Mouse (Mus musculus) forebrain, embryonic 12.5 days (tissue): ENCODE measurements around the gene Gja3. TPM values are rescaled to one million over a fixed set of nuclear protein-coding genes. Genes with fewer than 3 reads are reported as not detected.
A peak's percentile ranks its signal among the peaks of the same experiment; 100 is the strongest.
"Not testable (repeated sequence)": the region's sequence is repeated elsewhere in the genome, so short reads cannot be mapped to it uniquely, and the experiment has no call there.

ENCODE experiments used
- ATAC-seq: fragments of 200-750 bp; cut with Nextera tagmentation; 2 replicates; pipeline ENCODE4 v1.8.0; 2017; ENCODE audit warnings: moderate TSS enrichment; ENCODE audit not compliant: low FRiP score
- H3K27ac ChIP-seq: fragments of 300-500 bp; sonication (generic); 2 replicates; pipeline ENCODE4 v1.5.1; 2016; ENCODE audit warnings: mild to moderate bottlenecking
- H3K27me3 ChIP-seq: fragments of 300-500 bp; sonication (generic); 2 replicates; pipeline ENCODE4 v1.6.1; 2016; ENCODE audit warnings: mild to moderate bottlenecking
- H3K36me3 ChIP-seq: fragments of 300-500 bp; sonication (generic); replicated peaks from 2 replicates; pipeline ENCODE4 v1.6.1; 2016; ENCODE audit warnings: mild to moderate bottlenecking
- H3K4me1 ChIP-seq: fragments of 300-500 bp; sonication (generic); 2 replicates; pipeline ENCODE4 v1.6.1; 2016
- H3K4me2 ChIP-seq: fragments of 300-500 bp; sonication (generic); 2 replicates; pipeline ENCODE4 v1.6.1; 2016; ENCODE audit warnings: mild to moderate bottlenecking, moderate library complexity
- H3K4me3 ChIP-seq: fragments of 300-500 bp; sonication (generic); replicated peaks from 2 replicates; pipeline ENCODE4 v1.5.1; 2016; ENCODE audit warnings: mild to moderate bottlenecking
- H3K9ac ChIP-seq: fragments of 300-500 bp; sonication (generic); 2 replicates; pipeline ENCODE4 v1.6.1; 2016; ENCODE audit warnings: mild to moderate bottlenecking
- H3K9me3 ChIP-seq: fragments of 300-500 bp; sonication (generic); 2 replicates; pipeline ENCODE4 v1.6.1; 2016
- WGBS: fragments of 180-500 bp; shearing (Covaris S2); methylation state at CpG from one replicate; pipeline ENCODE4 v1.1.7; 2016; 5-methylcytosine and 5-hydroxymethylcytosine counted together
- polyA plus RNA-seq: library from polyadenylated mRNA; unstranded; fragments of >200 nt; fragmentation: Nextera tagmentation; extraction: Ambion mirVana; gene quantifications from 2 replicates; pipeline ENCODE4 v1.2.1, GENCODE M21; 2016

The Gja3 gene
- polyA plus RNA-seq, 1 experiment from 2014 or later = 0.46 TPM

DNA sequence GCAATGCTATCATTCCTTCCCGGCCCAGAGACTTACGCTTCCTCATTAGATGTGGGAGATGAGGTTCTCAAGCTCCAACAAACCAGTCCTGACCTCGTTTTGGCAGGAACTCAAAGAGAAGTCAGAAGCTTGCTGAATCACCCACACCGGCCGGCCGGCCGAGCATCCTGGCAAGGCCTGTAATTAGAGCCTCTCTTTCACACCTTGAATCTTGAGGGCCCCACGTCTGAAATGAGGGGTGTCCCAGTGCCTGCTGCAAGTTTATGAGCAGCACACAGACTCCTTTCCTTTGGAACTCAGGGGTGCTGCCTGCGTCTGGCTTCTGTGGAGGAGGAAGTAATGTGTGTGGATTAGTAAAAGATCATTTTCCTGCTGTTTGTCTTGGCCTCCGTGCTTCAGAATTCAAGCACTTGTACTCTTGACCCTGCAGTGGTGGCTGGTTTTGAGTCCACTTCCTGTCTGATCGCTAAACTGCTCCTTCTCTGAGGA, 26.3 kb upstream of the Gja3 start:
- 70% methylated on average over 11 of the region's 11 CpGs for WGBS
- H3K4me2 ChIP-seq = no peak overlapping the region
- H3K9ac ChIP-seq = no peak overlapping the region
- no peaks in the 10 kb centered on the region for H3K9me3 ChIP-seq
- ATAC-seq = no peak
- H3K4me3 ChIP-seq = no peak overlapping the region
- no peaks in the 10 kb centered on the region for H3K36me3 ChIP-seq
- no peak overlapping the region for H3K27ac ChIP-seq
- no peaks in the 10 kb centered on the region for H3K4me1 ChIP-seq
- H3K27me3 ChIP-seq = no peaks in the 10 kb centered on the region

DNA sequence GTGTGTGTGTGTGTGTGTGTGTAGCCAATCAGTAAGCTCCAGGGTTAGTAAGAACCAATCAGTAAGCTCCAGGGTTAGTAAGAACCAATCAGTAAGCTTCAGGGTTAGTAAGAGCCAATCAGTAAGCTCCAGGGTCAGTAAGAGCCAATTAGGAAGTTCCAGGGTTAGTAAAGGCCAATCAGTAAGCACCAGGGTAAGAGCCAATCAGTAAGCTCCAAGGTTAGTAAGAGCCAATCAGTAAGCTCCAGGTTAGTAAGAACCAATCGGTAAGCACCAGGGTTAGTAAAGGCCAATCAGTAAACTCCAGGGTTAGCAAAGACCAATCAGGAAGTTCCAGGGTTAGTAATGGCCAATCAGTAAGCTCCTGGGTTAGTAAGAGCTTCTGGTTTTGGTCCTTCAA, 25.0 kb upstream of the Gja3 start:
- Histone ChIP-seq H3K4me3 (no peak overlapping the region), H3K9me3 (no peaks in the 10 kb centered on the region), H3K36me3 (no peaks in the 10 kb centered on the region), H3K27me3 (no peaks in the 10 kb centered on the region), H3K4me1 (no peaks in the 10 kb centered on the region), H3K9ac (no peak overlapping the region), H3K4me2 (no peak overlapping the region), H3K27ac (no peak overlapping the region)
- 95% methylated on average over 1 of the region's 1 CpGs for WGBS
- no peak for ATAC-seq

DNA sequence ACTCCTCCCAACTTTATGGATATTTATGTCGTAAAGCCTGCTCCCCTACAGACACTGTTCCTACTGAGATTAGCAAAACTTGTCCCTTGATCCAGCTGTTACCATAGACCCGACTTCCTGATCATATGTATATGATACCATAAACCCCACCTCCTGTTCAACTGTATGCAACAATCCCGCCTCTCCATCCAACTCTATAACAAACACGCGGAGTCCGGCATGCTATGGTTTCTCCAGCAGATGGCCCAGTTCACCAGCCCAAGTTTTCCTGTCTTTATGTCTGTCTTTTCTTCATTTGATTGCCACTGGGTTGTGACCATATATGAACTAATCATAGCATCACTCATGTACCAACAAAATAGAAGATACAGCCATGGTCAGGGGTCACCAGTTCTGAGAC, 17.6 kb upstream of the Gja3 start:
- no peaks in the 10 kb centered on the region for H3K9me3 ChIP-seq

DNA sequence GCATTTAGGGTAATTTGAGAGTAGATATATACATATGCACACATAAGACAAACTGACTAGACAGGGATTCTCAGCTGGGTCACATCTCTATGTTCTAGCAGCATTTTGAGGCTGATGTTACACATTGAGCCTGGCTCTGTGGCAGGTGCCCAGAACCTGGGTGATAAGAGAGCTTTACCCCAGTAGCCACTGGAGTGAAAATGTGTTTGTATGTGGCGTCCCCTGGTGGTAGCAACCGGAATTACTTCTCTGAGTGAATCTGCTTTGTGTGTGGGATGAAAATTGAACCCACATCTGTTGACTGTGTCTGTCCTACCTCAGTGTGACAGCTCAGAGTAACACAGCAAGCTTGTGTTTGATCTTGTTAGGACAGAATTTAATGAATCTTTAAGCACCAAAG, 12.0 kb upstream of the Gja3 start:
- not testable (repeated sequence) for H3K9ac ChIP-seq, H3K9me3 ChIP-seq, H3K27me3 ChIP-seq, H3K27ac ChIP-seq, H3K4me2 ChIP-seq, ATAC-seq, H3K4me3 ChIP-seq, H3K36me3 ChIP-seq, H3K4me1 ChIP-seq
- 2% methylated on average over 2 of the region's 2 CpGs for WGBS

More for the DNA sequence above, 17.6 kb upstream of the Gja3 start:
- Histone ChIP-seq H3K4me2 (no peak overlapping the region), H3K4me1 (no peaks in the 10 kb centered on the region), H3K4me3 (no peak overlapping the region), H3K27ac (no peak overlapping the region), H3K27me3 (no peaks in the 10 kb centered on the region), H3K36me3 (no peaks in the 10 kb centered on the region), H3K9ac (no peak overlapping the region)
- 86% methylated on average over 6 of the region's 6 CpGs for WGBS
- ATAC-seq = no peak

DNA sequence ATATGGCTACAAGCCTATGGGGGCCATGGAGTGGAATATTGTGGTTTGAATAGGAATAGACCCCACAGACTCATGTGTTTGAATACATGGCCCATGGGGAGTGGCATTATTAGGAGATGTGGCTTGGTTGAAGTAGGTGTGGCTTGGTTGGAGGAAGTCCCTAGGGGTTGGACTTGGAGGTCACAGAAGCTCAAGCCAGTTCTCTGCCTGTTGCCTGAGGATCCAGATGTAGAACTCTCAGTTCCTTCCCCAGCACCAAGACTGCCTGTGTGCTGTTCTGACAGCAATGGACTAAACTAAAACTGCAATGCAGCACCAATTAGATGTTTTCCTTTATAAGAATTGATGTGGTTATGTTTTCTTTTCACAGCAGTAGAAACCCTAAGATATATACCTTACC, 8.2 kb upstream of the Gja3 start:
- Histone ChIP-seq H3K4me1 (no peaks in the 10 kb centered on the region), H3K27me3 (no peaks in the 10 kb centered on the region), H3K9me3 (no peaks in the 10 kb centered on the region), H3K36me3 (no peaks in the 10 kb centered on the region), H3K27ac (no peak overlapping the region), H3K4me3 (no peak overlapping the region), H3K4me2 (no peak overlapping the region), H3K9ac (no peak overlapping the region)
- no peak for ATAC-seq

DNA sequence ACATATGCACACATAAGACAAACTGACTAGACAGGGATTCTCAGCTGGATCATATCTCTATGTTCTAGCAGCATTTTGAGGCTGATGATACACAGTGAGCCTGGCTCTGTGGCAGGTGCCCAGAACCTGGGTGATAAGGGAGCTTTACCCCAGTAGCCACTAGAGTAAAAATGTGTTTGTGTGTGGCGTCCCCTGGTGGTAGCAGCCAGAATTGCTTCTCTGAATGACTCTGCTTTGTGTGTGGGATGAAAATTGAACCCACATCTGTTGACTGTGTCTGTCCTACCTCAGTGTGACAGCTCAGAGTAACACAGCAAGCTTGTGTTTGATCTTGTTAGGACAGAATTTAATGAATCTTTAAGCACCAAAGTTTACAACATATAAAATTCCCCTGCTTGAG, 2.2 kb upstream of the Gja3 start:
- not testable (repeated sequence) for H3K4me3 ChIP-seq, H3K9me3 ChIP-seq, ATAC-seq, H3K27ac ChIP-seq, H3K9ac ChIP-seq, H3K4me1 ChIP-seq, H3K36me3 ChIP-seq, H3K4me2 ChIP-seq
- H3K27me3 ChIP-seq = peaks cover 41% of the 10 kb centered on the region
- WGBS = 0% methylated on average over 1 of the region's 1 CpGs

DNA sequence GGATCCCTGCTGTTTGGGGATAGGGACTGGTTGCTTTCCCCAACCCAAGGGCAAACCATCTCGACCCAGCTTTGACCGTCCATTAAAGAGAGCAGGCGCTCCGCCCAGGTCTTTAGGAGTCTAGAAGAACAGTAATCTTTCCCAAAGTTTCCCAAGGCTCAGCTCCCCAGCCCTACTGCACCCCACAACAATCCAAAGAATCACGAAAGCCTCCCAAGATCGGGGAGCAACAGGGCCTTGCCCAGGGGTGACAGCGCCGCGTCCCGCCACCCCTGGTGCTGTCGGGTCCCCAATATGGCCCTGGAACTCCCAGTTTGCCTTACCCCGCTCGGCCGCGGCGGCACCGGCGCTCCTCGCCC, 717 bp downstream of the Gja3 start:
- H3K36me3 ChIP-seq = no peaks in the 10 kb centered on the region
- H3K4me1 ChIP-seq = peaks cover 10% of the 10 kb centered on the region
- WGBS = 2% methylated on average over 19 of the region's 19 CpGs
- H3K4me2 ChIP-seq = peak overlapping the region; percentile 89
- ATAC-seq = no peak
- peak overlapping the region; percentile 44 for H3K9ac ChIP-seq
- peaks cover 50% of the 10 kb centered on the region for H3K27me3 ChIP-seq
- H3K4me3 ChIP-seq = peak overlapping the region; percentile 56
- H3K9me3 ChIP-seq = no peaks in the 10 kb centered on the region
- H3K27ac ChIP-seq = no peak overlapping the region

DNA sequence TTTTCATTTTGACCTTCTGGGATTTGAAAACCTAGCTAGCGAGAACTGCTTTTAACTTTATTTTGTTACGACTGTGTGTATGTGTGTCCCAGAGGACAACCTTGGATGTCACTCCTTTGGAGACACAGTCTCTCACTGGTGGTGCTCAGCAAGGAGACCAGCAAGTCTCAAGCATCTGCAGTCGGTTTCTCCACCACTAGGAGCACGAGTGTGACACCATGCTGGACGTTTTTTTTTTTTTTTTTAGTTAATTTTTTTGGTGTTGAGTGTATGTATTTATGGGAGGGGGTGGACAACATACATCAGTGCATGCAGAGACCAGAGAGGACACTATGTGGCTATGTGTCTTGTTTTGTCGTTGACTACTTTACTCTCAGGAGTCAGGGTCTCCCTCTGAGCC, 5.2 kb downstream of the Gja3 start:
- H3K4me3 ChIP-seq = no peak overlapping the region
- WGBS = 70% methylated on average over 6 of the region's 6 CpGs
- H3K4me2 ChIP-seq = no peak overlapping the region
- ATAC-seq = no peak
- H3K4me1 ChIP-seq = peaks cover 6% of the 10 kb centered on the region
- no peak overlapping the region for H3K27ac ChIP-seq
- H3K9me3 ChIP-seq = no peaks in the 10 kb centered on the region
- peaks cover 32% of the 10 kb centered on the region for H3K27me3 ChIP-seq
- no peaks in the 10 kb centered on the region for H3K36me3 ChIP-seq
- no peak overlapping the region for H3K9ac ChIP-seq

DNA sequence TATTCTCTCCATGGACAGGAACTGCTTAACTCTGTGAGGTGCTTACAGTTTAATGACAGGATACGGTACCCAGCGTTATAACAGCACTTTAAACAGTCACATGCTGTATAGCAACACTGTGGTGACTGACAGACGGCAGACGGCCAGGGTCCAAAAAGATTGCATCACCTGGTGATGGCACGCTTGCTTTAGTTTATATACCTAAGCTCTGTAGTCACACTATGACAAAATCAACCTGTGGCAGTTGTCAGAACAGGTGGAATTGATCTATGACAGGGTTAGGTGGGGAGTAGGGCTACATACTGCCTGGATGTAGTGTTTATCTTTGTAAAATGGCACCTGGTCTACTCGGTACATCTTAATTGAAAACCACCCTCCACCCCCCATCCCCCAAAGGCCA, 14.0 kb downstream of the Gja3 start:
- no peaks in the 10 kb centered on the region; the same call in 1 of the 2 replicates for H3K27me3 ChIP-seq
- WGBS = 93% methylated on average over 6 of the region's 6 CpGs
- no peak overlapping the region for H3K9ac ChIP-seq
- no peaks in the 10 kb centered on the region for H3K4me1 ChIP-seq
- H3K4me3 ChIP-seq = no peak overlapping the region
- no peaks in the 10 kb centered on the region for H3K9me3 ChIP-seq
- H3K27ac ChIP-seq = no peak overlapping the region
- H3K4me2 ChIP-seq = no peak overlapping the region
- no peaks in the 10 kb centered on the region for H3K36me3 ChIP-seq
- no peak for ATAC-seq

DNA sequence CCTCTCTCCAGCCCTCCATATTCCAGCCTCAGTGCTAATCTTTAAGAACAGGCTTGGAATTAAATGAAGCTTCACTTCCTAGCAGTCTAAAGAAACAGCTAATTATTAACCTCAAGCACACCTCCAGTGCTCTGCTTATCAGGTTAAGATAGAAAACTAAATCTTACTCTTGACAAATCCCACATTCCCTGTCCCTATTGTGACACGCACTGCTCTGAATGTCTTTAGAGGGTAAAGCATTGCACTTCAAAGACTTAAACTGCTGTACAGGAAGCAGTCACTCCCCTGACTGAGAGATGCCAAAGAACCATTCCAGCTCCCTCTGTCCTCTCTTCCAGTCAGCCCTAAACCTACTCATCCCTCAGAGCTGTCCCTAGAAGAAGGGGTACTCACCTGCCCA, 16.5 kb downstream of the Gja3 start:
- no peaks in the 10 kb centered on the region for H3K27me3 ChIP-seq
- WGBS = 88% methylated on average over 1 of the region's 1 CpGs
- H3K4me3 ChIP-seq = no peak overlapping the region
- no peaks in the 10 kb centered on the region for H3K36me3 ChIP-seq
- H3K9ac ChIP-seq = no peak overlapping the region
- H3K4me2 ChIP-seq = no peak overlapping the region
- H3K27ac ChIP-seq = no peak overlapping the region
- ATAC-seq = no peak
- H3K4me1 ChIP-seq = no peaks in the 10 kb centered on the region
- no peaks in the 10 kb centered on the region for H3K9me3 ChIP-seq

DNA sequence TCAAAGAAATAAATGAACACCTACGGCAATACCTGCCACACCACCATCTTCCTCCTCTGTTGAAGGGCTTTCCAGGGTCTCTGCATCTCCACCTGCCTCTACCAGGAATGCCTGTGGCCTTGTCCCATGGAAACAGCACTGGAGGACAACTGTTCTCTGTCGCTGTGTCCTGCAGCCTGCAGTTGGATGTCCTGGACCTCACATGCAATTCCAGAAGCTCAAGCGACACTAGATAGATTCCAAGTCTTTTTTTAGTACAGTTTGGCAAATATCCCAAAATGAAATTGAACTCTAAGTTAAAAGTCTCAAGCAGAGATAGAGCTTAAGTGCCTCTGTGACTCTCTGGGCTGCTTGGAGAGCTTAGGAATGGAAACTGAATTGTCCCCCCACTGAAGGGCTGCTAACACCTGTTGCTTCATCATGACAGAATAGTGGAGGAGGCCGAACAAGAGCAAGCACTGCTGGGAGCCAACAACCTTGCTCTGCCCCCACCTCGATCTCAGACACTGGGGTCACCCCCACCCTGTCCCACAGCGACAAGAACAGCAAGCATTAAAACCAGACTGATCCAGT, 22.9 kb downstream of the Gja3 start:
- Histone ChIP-seq H3K9me3 (no peaks in the 10 kb centered on the region), H3K9ac (no peak overlapping the region), H3K4me1 (no peaks in the 10 kb centered on the region), H3K27ac (no peak overlapping the region), H3K4me2 (no peak overlapping the region), H3K36me3 (no peaks in the 10 kb centered on the region), H3K4me3 (no peak overlapping the region), H3K27me3 (no peaks in the 10 kb centered on the region)
- ATAC-seq = no peak
- 81% methylated on average over 6 of the region's 6 CpGs for WGBS

DNA sequence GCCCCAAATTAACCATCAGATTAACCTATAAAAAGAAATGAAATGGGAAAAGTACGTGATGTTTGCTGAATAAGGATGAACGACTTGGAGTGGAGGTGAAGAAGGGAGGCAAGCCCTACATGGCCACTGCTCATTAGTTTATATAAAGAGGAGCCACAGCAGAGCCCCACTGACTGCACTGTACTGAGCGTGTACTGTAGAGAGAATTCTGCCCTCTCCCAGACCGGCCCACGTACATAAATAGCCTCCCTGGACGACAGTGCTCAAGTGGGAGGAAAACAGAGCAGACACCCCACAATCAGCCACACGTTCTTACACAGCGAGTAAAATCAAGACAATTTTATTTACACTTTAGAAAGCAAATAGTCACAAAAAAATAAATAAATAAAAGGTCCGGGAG, 23.8 kb downstream of the Gja3 start:
- no peaks in the 10 kb centered on the region for H3K36me3 ChIP-seq
- H3K4me1 ChIP-seq = no peaks in the 10 kb centered on the region
- no peak overlapping the region for H3K27ac ChIP-seq
- no peaks in the 10 kb centered on the region for H3K27me3 ChIP-seq
- H3K4me3 ChIP-seq = no peak overlapping the region
- WGBS = 79% methylated on average over 9 of the region's 9 CpGs
- ATAC-seq = no peak
- H3K9ac ChIP-seq = no peak overlapping the region
- H3K9me3 ChIP-seq = no peaks in the 10 kb centered on the region
- no peak overlapping the region for H3K4me2 ChIP-seq

DNA sequence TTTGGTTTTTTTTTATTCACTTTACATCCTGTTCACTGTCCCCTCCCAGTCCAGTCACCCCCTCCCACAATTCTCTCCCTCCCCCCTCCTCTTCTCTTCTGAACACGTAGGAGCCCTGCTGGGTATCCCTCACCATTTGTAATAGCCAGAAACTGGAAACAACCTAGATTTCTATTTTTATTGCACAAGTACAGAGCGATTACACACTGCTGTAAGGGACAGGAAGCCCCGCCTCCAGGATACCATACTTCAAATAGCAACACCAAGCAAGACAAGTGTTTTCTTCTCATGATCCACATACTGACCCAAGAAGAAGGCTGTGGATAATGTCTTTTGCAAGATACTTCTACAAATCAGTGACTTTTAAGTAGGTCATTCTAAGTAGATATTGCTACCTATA, 25.1 kb downstream of the Gja3 start:
- 79% methylated on average over 3 of the region's 3 CpGs for WGBS

More for the DNA sequence above, 25.1 kb downstream of the Gja3 start:
- no peak overlapping the region for H3K9ac ChIP-seq
- no peak for ATAC-seq
- H3K4me1 ChIP-seq = no peaks in the 10 kb centered on the region
- no peaks in the 10 kb centered on the region for H3K9me3 ChIP-seq
- no peaks in the 10 kb centered on the region for H3K36me3 ChIP-seq
- no peak overlapping the region for H3K4me3 ChIP-seq
- H3K27me3 ChIP-seq = no peaks in the 10 kb centered on the region
- H3K27ac ChIP-seq = no peak overlapping the region
- no peak overlapping the region for H3K4me2 ChIP-seq
